In the genomic region with DNA sequence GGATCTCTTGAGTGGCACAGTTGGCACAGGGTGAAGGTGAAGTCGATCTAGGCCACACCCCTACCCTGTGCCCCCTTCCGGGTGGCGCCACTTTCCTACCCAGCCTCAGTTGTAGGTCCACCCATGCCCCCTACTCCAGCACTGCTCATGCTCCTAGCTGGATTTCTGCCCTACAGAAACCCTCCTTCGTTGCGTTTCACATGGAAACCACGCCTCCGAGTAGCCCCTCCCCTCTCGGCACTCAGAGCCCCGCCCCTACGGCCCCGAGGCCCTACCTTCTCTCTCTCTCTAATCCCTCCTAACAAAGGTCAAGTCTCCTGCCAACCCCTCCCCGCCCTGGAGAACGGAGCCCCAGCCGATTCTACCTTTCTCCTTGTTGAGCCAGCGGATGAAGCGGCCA, we compare ENCODE assay signal across 9 mouse cellular contexts. TPM values are rescaled to one million over a fixed set of nuclear protein-coding genes. Genes with fewer than 3 reads are reported as not detected.
DNase-seq lines count a peak whose midpoint lies in the region; ATAC-seq lines count a peak whose summit lies in the region.
"Had no signal": no experiment of that assay in that cellular context is flagged by ENCODE, and none has a peak within 500 bp of the region (broad histone marks: within the 10 kb centered on the region; RNA-seq: fewer than 3 reads in every experiment).

No protein-coding gene starts in this region.

- H3K36me3 ChIP-seq in heart, embryonic 12.5 days, result no peaks in the 10 kb centered on the region
- H3K36me3 ChIP-seq in forebrain, embryonic 11.5 days (ENCODE audit: control insufficient read depth, insufficient read depth, low read length), result no peaks in the 10 kb centered on the region
- H3K36me3 ChIP-seq in kidney, embryonic 16.5 days (ENCODE audit: insufficient read depth, low read length), result no peaks in the 10 kb centered on the region

- H3K4me2 ChIP-seq in heart, embryonic 12.5 days, result peak overlapping the region; percentile 58
- H3K4me2 ChIP-seq in forebrain, embryonic 11.5 days (ENCODE audit: low read depth, low read length, severe bottlenecking), result peak overlapping the region; percentile 51
- peak overlapping the region; percentile 53 for H3K4me2 ChIP-seq in kidney, embryonic 16.5 days (replicated peaks; ENCODE audit: low read depth, low read length)

- H3K4me3 ChIP-seq in heart, embryonic 12.5 days, result peak overlapping the region; percentile 30
- H3K4me3 ChIP-seq in forebrain, embryonic 11.5 days (ENCODE audit: low read depth, low read length), result peak overlapping the region; percentile 17
- peak overlapping the region; percentile 37 for H3K4me3 ChIP-seq in kidney, embryonic 16.5 days (ENCODE audit: low read length)

- H3K9me3 ChIP-seq in heart, embryonic 12.5 days (replicated peaks), result no peaks in the 10 kb centered on the region; the same call in 1 of the 2 replicates
- no peaks in the 10 kb centered on the region for H3K9me3 ChIP-seq in forebrain, embryonic 11.5 days (ENCODE audit: control insufficient read depth, low read length)
- no peaks in the 10 kb centered on the region for H3K9me3 ChIP-seq in kidney, embryonic 16.5 days (ENCODE audit: low read length)

- 3% methylated on average over 16 of the region's 16 CpGs for WGBS in heart, embryonic 12.5 days
- WGBS in forebrain, embryonic 11.5 days, result 2% methylated on average over 16 of the region's 16 CpGs
- 5% methylated on average over 16 of the region's 16 CpGs for WGBS in kidney, embryonic 16.5 days

- ATAC-seq in heart, embryonic 12.5 days (ENCODE audit: insufficient number of reproducible peaks, low FRiP score), result peak; percentile 29; the same call in 1 of the 2 replicates
- peak; percentile 63 for ATAC-seq in forebrain, embryonic 11.5 days (replicated peaks; ENCODE audit: low FRiP score)
- ATAC-seq in kidney, embryonic 16.5 days (ENCODE audit: low FRiP score, low TSS enrichment), result peak; percentile 60

- no peak overlapping the region for H3K27ac ChIP-seq in heart, embryonic 12.5 days (ENCODE audit: poor library complexity, severe bottlenecking)
- H3K27ac ChIP-seq in forebrain, embryonic 11.5 days (ENCODE audit: low read depth, low read length), result no peak overlapping the region
- no peak overlapping the region for H3K27ac ChIP-seq in kidney, embryonic 16.5 days (ENCODE audit: low read length)
- H3K27ac ChIP-seq: macrophage had no signal

- no peak overlapping the region for H3K9ac ChIP-seq in heart, embryonic 12.5 days
- peak overlapping the region; percentile 39 for H3K9ac ChIP-seq in forebrain, embryonic 11.5 days (ENCODE audit: low read length)
- H3K9ac ChIP-seq in kidney, embryonic 16.5 days (replicated peaks; ENCODE audit: low read length), result peak overlapping the region; percentile 55

- peaks cover 76% of the 10 kb centered on the region for H3K27me3 ChIP-seq in heart, embryonic 12.5 days (replicated peaks)
- H3K27me3 ChIP-seq in forebrain, embryonic 11.5 days (ENCODE audit: control insufficient read depth, insufficient read depth, low read length), result 0 out of 2 replicates have a peak, but pooled peaks cover 2% of the 10 kb centered on the region
- H3K27me3 ChIP-seq in kidney, embryonic 16.5 days (ENCODE audit: insufficient read depth, low read length), result no peaks in the 10 kb centered on the region

- no peak for DNase-seq in heart, postnatal 14 days
- DNase-seq in forebrain, embryonic 11.5 days (ENCODE audit: low spot score), result peak; percentile 80
- DNase-seq in lung, postnatal 25 days (ENCODE audit: low spot score), result peak; percentile 26
- peak; percentile 56 for DNase-seq in testis, postnatal 14 days (ENCODE audit: low spot score)
- DNase-seq in gastrocnemius, adult 18-20 months (ENCODE audit: low spot score), result no peak
- no peak for DNase-seq in heart, adult 18-20 months

- peaks cover 7% of the 10 kb centered on the region; the same call in 1 of the 2 replicates for H3K4me1 ChIP-seq in heart, embryonic 12.5 days (replicated peaks)
- H3K4me1 ChIP-seq in forebrain, embryonic 11.5 days (replicated peaks; ENCODE audit: control insufficient read depth, insufficient read depth, low read length), result peaks cover 11% of the 10 kb centered on the region; the same call in 1 of the 2 replicates
- H3K4me1 ChIP-seq in kidney, embryonic 16.5 days (ENCODE audit: insufficient read depth, low read length), result no peaks in the 10 kb centered on the region

- intact Hi-C loops in heart, postnatal 14 days (cut with DNase I), result no loop called here

RNA-seq across cellular contexts. Expression of a gene that starts 12.0 kb away (rescaled TPM):
- polyA plus RNA-seq in heart, embryonic 12.5 days (2016; fragmentation: Nextera tagmentation; extraction: Ambion mirVana), result 0.18 TPM in 1 of 2 replicates, not detected in the other
- total RNA-seq in heart, postnatal 14 days (2021), result not detected
- polyA plus RNA-seq in forebrain, embryonic 11.5 days (2014; fragmentation: Nextera tagmentation; extraction: Ambion mirVana), result 0.15 TPM in 1 of 2 replicates, not detected in the other
- 0.18 and 0.31 TPM in 2 replicates for polyA plus RNA-seq in kidney, embryonic 16.5 days (2015; fragmentation: Nextera tagmentation; extraction: Ambion mirVana)
- total RNA-seq in gastrocnemius, adult 18-20 months (2021), result not detected
- under 1 TPM in 1 of 2 experiments, not detected in 1; 0.18 TPM for total RNA-seq in heart, adult 18-20 months (2021)
- polyA plus RNA-seq: macrophage had no signal

Comparison
In these comparisons a context has a peak if more than half of its experiments do, and no peak if none do; other contexts are left out.
1. DNase-seq: peak in forebrain, embryonic 11.5 days (single experiment), lung, postnatal 25 days (single experiment) and testis, postnatal 14 days (single experiment); none in heart, postnatal 14 days (0 of 2), gastrocnemius, adult 18-20 months (single experiment) and heart, adult 18-20 months (0 of 2).
2. Peak in every context shown above with its lines, with median percentiles within 50 percentile points of each other: ATAC-seq, H3K4me2 ChIP-seq and H3K4me3 ChIP-seq.